Mouse (Mus musculus) brain, embryonic 14.5 days (tissue): ENCODE measurements around the gene Pard3b.

Source experiments
- CTCF ChIP-seq: fragments of 200-500 bp; IDR thresholded peaks from 2 replicates; pipeline ENCODE4 v1.5.1; 2012; ENCODE audit warnings: inconsistent platforms, mild to moderate bottlenecking, moderate library complexity, borderline replicate concordance; ENCODE audit not compliant: insufficient read depth, insufficient read length; ENCODE audit errors: extremely low read depth
- POLR2A ChIP-seq: fragments of 200-500 bp; IDR thresholded peaks from 2 replicates; pipeline ENCODE4 v1.6.1; 2012; ENCODE audit warnings: mild to moderate bottlenecking, inconsistent platforms, borderline replicate concordance; ENCODE audit not compliant: poor library complexity, insufficient read depth, insufficient read length, severe bottlenecking; ENCODE audit errors: extremely low read depth

GRCm38 (mm10) chr1:62683498-62683897 lies 1044.9 kb downstream of the Pard3b start:
- TF ChIP-seq CTCF (no peak), POLR2A (no peak)
